Mouse (Mus musculus): ENCODE measurements around the gene Agrn.
A peak's percentile ranks its signal among the peaks of the same experiment; 100 is the strongest.

DNA sequence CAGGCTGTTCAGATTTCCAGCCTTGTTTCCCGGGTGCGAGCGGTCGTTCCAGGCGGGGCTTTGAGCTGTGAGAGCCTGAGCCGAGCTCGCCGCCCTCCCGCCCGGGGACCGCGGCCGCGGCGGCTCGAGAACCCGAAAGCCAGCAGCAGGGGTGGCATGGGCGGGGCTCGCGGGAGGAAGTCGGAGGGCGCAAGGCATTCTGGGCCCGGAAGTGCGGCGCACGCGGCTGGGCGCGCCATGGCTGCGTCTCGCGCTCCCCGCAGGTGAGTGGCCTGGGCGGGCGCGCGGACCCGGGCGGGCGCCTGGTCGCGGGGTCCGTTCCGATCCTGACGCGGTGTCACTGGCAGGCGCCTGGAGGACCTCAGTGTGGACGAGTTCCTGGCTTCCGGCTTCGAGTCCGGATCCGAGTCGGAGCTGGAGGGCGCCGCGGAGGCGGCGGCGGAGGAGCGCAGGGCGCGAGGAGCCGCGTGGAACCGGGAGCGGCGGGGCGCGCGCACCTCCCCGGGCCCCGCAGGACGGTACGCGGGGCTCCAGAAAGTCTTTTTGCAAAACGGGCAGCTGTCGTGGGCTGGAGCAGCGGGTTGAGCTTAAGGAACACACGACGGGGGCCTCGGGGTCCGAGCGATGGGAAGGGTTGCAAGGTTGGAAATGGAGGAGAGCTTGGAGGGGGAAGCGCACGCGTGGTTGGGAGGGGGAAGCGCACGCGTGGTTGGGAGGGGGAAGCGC, 38.7 kb upstream of the Agrn start, which contains the start of gene Noc2l:
- TF ChIP-seq EP300 (IDR thresholded peaks at IDR 0.05; ENCODE audit: insufficient read depth, low read depth, low read length) (no peak), CTCF (IDR thresholded peaks at IDR 0.05) (no peak), POLR2A (IDR thresholded peaks at IDR 0.05; ENCODE audit: insufficient read depth, low read depth, low read length) (peak; percentile 69)
